Mouse (Mus musculus) MEL (cell line): Measurements from ENCODE around the gene Bpifb5. TPM values are rescaled to one million over a fixed set of nuclear protein-coding genes. Genes with fewer than 3 reads are reported as not detected.
"Not testable (repeated sequence)": the region's sequence is repeated elsewhere in the genome, so short reads cannot be mapped to it uniquely, and the experiment has no call there.

Experiments used
- DNase-seq: peaks from one replicate; pipeline ENCODE4 v3.0.0; 2011; ENCODE audit warnings: low read depth, low spot score
- H3K27ac ChIP-seq: 2 replicates; pipeline ENCODE4 v1.5.1; 2012; ENCODE audit warnings: low read depth, mild to moderate bottlenecking, control low read depth, low read length, moderate library complexity; ENCODE audit not compliant: control insufficient read depth
- H3K27me3 ChIP-seq, 2 experiments: fragments of 150-350 bp in 1 of 2; sonication (generic) in 1 of 2; 2 replicates each; pipeline ENCODE4 v1.6.1; 2012; ENCODE audit warnings: low read length in 2 of 2, mild to moderate bottlenecking in 2 of 2, improper control_type of control experiment in 1 of 2, moderate library complexity in 1 of 2; ENCODE audit not compliant: insufficient read depth in 2 of 2, control insufficient read depth in 1 of 2
- H3K36me3 ChIP-seq, 2 experiments: 2 replicates each; pipeline ENCODE4 v1.6.1; 2012 to 2014; ENCODE audit warnings: low read length in 2 of 2, improper control_type of control experiment in 1 of 2, inconsistent platforms in 1 of 2, mild to moderate bottlenecking in 1 of 2; ENCODE audit not compliant: insufficient read depth in 2 of 2, control insufficient read depth in 1 of 2
- H3K4me1 ChIP-seq, 2 experiments: fragments of 150-350 bp in 1 of 2; sonication (generic) in 1 of 2; 2 replicates each; pipeline ENCODE4 v1.6.1; 2012; ENCODE audit warnings: low read length in 2 of 2, improper control_type of control experiment in 1 of 2, mild to moderate bottlenecking in 1 of 2; ENCODE audit not compliant: insufficient read depth in 2 of 2, control insufficient read depth in 1 of 2
- H3K4me3 ChIP-seq, 2 experiments: fragments of 150-350 bp in 1 of 2; sonication (generic) in 1 of 2; 2 replicates each; pipeline ENCODE4 v1.5.1; 2012; ENCODE audit warnings: low read depth in 2 of 2, low read length in 2 of 2, mild to moderate bottlenecking in 2 of 2, moderate library complexity in 2 of 2, control low read depth in 1 of 2, improper control_type of control experiment in 1 of 2; ENCODE audit not compliant: control insufficient read depth in 1 of 2, insufficient read depth in 1 of 2
- H3K79me2 ChIP-seq: 2 replicates; pipeline ENCODE4 v1.6.1; 2012; ENCODE audit warnings: mild to moderate bottlenecking, low read length, moderate library complexity; ENCODE audit not compliant: control insufficient read depth, poor library complexity, insufficient read depth
- H3K9ac ChIP-seq: 2 replicates; pipeline ENCODE4 v1.6.1; 2012; ENCODE audit warnings: low read depth, mild to moderate bottlenecking, control low read depth, low read length, moderate library complexity; ENCODE audit not compliant: control insufficient read depth, poor library complexity, severe bottlenecking
- H3K9me3 ChIP-seq: fragments of 150-350 bp; sonication (generic); replicated peaks from 2 replicates; pipeline ENCODE4 v1.6.1; 2012; ENCODE audit warnings: mild to moderate bottlenecking, low read length, improper control_type of control experiment, moderate library complexity; ENCODE audit not compliant: insufficient read depth
- ELF1 ChIP-seq: IDR thresholded peaks from 2 replicates; pipeline ENCODE4 v1.6.1; 2014; ENCODE audit warnings: low read depth, mild to moderate bottlenecking, inconsistent platforms, low read length, improper control_type of control experiment, moderate library complexity
- EP300 ChIP-seq, 2 experiments: IDR thresholded peaks; 2 replicates each; pipeline ENCODE4 v1.6.1; 2011; ENCODE audit warnings: improper control_type of control experiment in 2 of 2, low read length in 2 of 2, low read depth in 1 of 2, mild to moderate bottlenecking in 1 of 2
- ETS1 ChIP-seq: IDR thresholded peaks from 2 replicates; pipeline ENCODE4 v1.6.1; 2012; ENCODE audit warnings: low read depth, mild to moderate bottlenecking, inconsistent platforms, low read length, improper control_type of control experiment, moderate library complexity
- GABPA ChIP-seq: IDR thresholded peaks from 2 replicates; pipeline ENCODE4 v1.6.1; 2012; ENCODE audit warnings: low read depth, mild to moderate bottlenecking, inconsistent platforms, low read length, improper control_type of control experiment, moderate library complexity
- JUND ChIP-seq: IDR thresholded peaks from 2 replicates; pipeline ENCODE4 v1.6.1; 2011; ENCODE audit warnings: low read depth, mild to moderate bottlenecking, improper control_type of control experiment, low read length
- MAFK ChIP-seq: IDR thresholded peaks from 2 replicates; pipeline ENCODE4 v1.6.1; 2011; ENCODE audit warnings: low read depth, mild to moderate bottlenecking, low read length, improper control_type of control experiment, borderline replicate concordance
- MAZ ChIP-seq: IDR thresholded peaks from 2 replicates; pipeline ENCODE4 v1.6.1; 2012; ENCODE audit warnings: low read depth, mild to moderate bottlenecking, inconsistent platforms, low read length, improper control_type of control experiment
- MXI1 ChIP-seq: IDR thresholded peaks from 2 replicates; pipeline ENCODE4 v1.6.1; 2011; ENCODE audit warnings: mild to moderate bottlenecking, low read depth, low read length, improper control_type of control experiment
- NELFE ChIP-seq: IDR thresholded peaks from 2 replicates; pipeline ENCODE4 v1.6.1; 2011; ENCODE audit warnings: low read depth, low read length, improper control_type of control experiment
- SMC3 ChIP-seq: IDR thresholded peaks from 2 replicates; pipeline ENCODE4 v1.6.1; 2011; ENCODE audit warnings: low read depth, low read length, improper control_type of control experiment
- TAL1 ChIP-seq: IDR thresholded peaks from 2 replicates; pipeline ENCODE4 v1.6.1; 2012; ENCODE audit warnings: mild to moderate bottlenecking, inconsistent platforms, low read length, moderate library complexity, mixed read lengths
- TBP ChIP-seq: IDR thresholded peaks from 2 replicates; pipeline ENCODE4 v1.8.0; 2011; ENCODE audit warnings: low read depth, low read length, improper control_type of control experiment
- TCF12 ChIP-seq: IDR thresholded peaks from 2 replicates; pipeline ENCODE4 v1.6.1; 2014; ENCODE audit warnings: low read depth, mild to moderate bottlenecking, inconsistent platforms, low read length, improper control_type of control experiment, moderate library complexity
- UBTF ChIP-seq: IDR thresholded peaks from 2 replicates; pipeline ENCODE4 v1.6.1; 2012; ENCODE audit warnings: low read depth, mild to moderate bottlenecking, inconsistent platforms, low read length, improper control_type of control experiment, moderate library complexity, borderline replicate concordance; ENCODE audit not compliant: insufficient read depth
- USF1 ChIP-seq: IDR thresholded peaks from 2 replicates; pipeline ENCODE4 v1.6.1; 2014; ENCODE audit warnings: low read depth, mild to moderate bottlenecking, inconsistent platforms, low read length, improper control_type of control experiment, moderate library complexity
- USF2 ChIP-seq, 2 experiments: IDR thresholded peaks; 2 replicates each; pipeline ENCODE4 v1.6.1; 2011 to 2012; ENCODE audit warnings: improper control_type of control experiment in 2 of 2, low read length in 2 of 2, borderline replicate concordance in 1 of 2, inconsistent platforms in 1 of 2, low read depth in 1 of 2, mild to moderate bottlenecking in 1 of 2; ENCODE audit not compliant: insufficient read depth in 1 of 2
- ZC3H11A ChIP-seq: IDR thresholded peaks from 2 replicates; pipeline ENCODE4 v1.6.1; 2012; ENCODE audit warnings: low read depth, mild to moderate bottlenecking, inconsistent platforms, low read length, improper control_type of control experiment
- ZMIZ1 ChIP-seq: IDR thresholded peaks from 2 replicates; pipeline ENCODE4 v1.6.1; 2012; ENCODE audit warnings: low read depth, mild to moderate bottlenecking, inconsistent platforms, low read length, improper control_type of control experiment, moderate library complexity
- ZNF384 ChIP-seq: IDR thresholded peaks from 2 replicates; pipeline ENCODE4 v1.6.1; 2012; ENCODE audit warnings: low read depth, mild to moderate bottlenecking, inconsistent platforms, low read length, improper control_type of control experiment
- polyA plus RNA-seq, 2 experiments: library from polyadenylated mRNA; stranded (reverse) in 1 of 2; unstranded in 1 of 2; fragments of >175 nt in 1 of 2; fragments of >200 nt in 1 of 2; gene quantifications; 2 replicates each; pipeline versions ENCODE4 v1.2.1 to v1.2.4; 2012; ENCODE audit warnings: low replicate concordance in 2 of 2, low read depth in 1 of 2; ENCODE audit not compliant: insufficient read length in 2 of 2, insufficient read depth in 1 of 2, missing spikeins in 1 of 2
- total RNA-seq: library from RNA; depleted of rRNA; stranded (reverse); fragments of 300-350 nt; gene quantifications from 2 replicates; pipeline ENCODE4 v1.2.3, GENCODE M21; 2012; rRNA removed

The Bpifb5 gene
- not detected in 2 replicates for total RNA-seq
- not detected for polyA plus RNA-seq

- Histone ChIP-seq H3K4me3 (no peak within 1 kb of the TSS), H3K27ac (no peak within 1 kb of the TSS), H3K9me3 (no peaks in the 10 kb centered on the region), H3K27me3 (no peaks in the 10 kb centered on the region), H3K36me3 (no peaks in the 10 kb centered on the region), H3K4me1 (no peaks in the 10 kb centered on the region), H3K9ac (no peak within 1 kb of the TSS), H3K79me2 (no peaks in the 10 kb centered on the region)
- no peak for DNase-seq
- TF ChIP-seq MXI1 (no peak), EP300 (IDR thresholded peaks at IDR 0.05; ENCODE audit: low read depth in 1 of 2, low read length in 2 of 2) (no peak)
Observed at GRCm38 (mm10) chr2:154223265-154223916, at the start of gene Bpifb5. TSS of gene Bpifb5 (plus strand) at chr2:154223742.

GRCm38 (mm10) chr2:154181900-154182299 is 41.6 kb upstream of the Bpifb5 start:
- not testable (repeated sequence) for H3K4me3 ChIP-seq, H3K27ac ChIP-seq, H3K9me3 ChIP-seq, H3K36me3 ChIP-seq, DNase-seq, H3K79me2 ChIP-seq, H3K9ac ChIP-seq, H3K4me1 ChIP-seq, H3K27me3 ChIP-seq

GRCm38 (mm10) chr2:154183061-154183460 is 40.5 kb upstream of the Bpifb5 start:
- H3K27me3 ChIP-seq, H3K36me3 ChIP-seq: not testable (repeated sequence)

GRCm38 (mm10) chr2:154185319-154185718 is 38.2 kb upstream of the Bpifb5 start:
- no peak for TF ChIP-seq GABPA
- TF ChIP-seq ZMIZ1: no peak
- TF ChIP-seq UBTF: no peak
- no peak for TF ChIP-seq ELF1
- no peak for TF ChIP-seq MAFK
- TF ChIP-seq TBP: no peak
- no peak for TF ChIP-seq MAZ
- no peak for TF ChIP-seq TAL1
- TF ChIP-seq ZNF384: no peak
- no peak for TF ChIP-seq USF1
- no peak for TF ChIP-seq SMC3
- TF ChIP-seq TCF12: no peak
- TF ChIP-seq ZC3H11A: no peak
- TF ChIP-seq JUND: no peak
- no peak for TF ChIP-seq NELFE
- no peak for TF ChIP-seq USF2 (IDR thresholded peaks at IDR 0.05; ENCODE audit: borderline replicate concordance in 1 of 2, insufficient read depth in 1 of 2, low read depth in 1 of 2, low read length in 2 of 2)
- TF ChIP-seq ETS1: no peak
- no peak for DNase-seq
- Histone ChIP-seq H3K4me3 (no peak overlapping the region), H3K4me1 (no peaks in the 10 kb centered on the region), H3K27me3 (0 out of 4 replicates have a peak, but pooled peaks cover 0 to 2% of the 10 kb centered on the region in 2 experiments), H3K27ac (no peak overlapping the region), H3K36me3 (no peaks in the 10 kb centered on the region), H3K9me3 (no peaks in the 10 kb centered on the region), H3K79me2 (no peaks in the 10 kb centered on the region), H3K9ac (no peak overlapping the region)

More at GRCm38 (mm10) chr2:154183061-154183460, 40.5 kb upstream of the Bpifb5 start:
- not testable (repeated sequence) for H3K27ac ChIP-seq, H3K79me2 ChIP-seq, H3K4me3 ChIP-seq, H3K9me3 ChIP-seq, H3K9ac ChIP-seq, DNase-seq, H3K4me1 ChIP-seq
